Mouse (Mus musculus) spleen, adult 2 months (tissue): Measurements from ENCODE around the gene Synpo2.

Experiments used
- CTCF ChIP-seq: fragments of 200-500 bp; IDR thresholded peaks from 2 replicates; pipeline ENCODE4 v1.5.1; 2011; ENCODE audit warnings: mild to moderate bottlenecking, inconsistent platforms; ENCODE audit not compliant: insufficient read depth, insufficient read length, insufficient replicate concordance; ENCODE audit errors: extremely low read depth
- POLR2A ChIP-seq: fragments of 200-500 bp; IDR thresholded peaks from 2 replicates; pipeline ENCODE4 v1.6.1; 2011; ENCODE audit warnings: low read depth, low read length, inconsistent platforms

GRCm38 (mm10) chr3:123205065-123205464, 30.9 kb downstream of the Synpo2 start:
- TF ChIP-seq POLR2A, result no peak
- TF ChIP-seq CTCF, result no peak
